Mouse (Mus musculus): ENCODE measurements at regions not wholly inside any gene's neighbourhood (a gene's known extent, or its start where the extent isn't known, plus 50 kb on each side); places are given as distances from the start of the nearest gene placed in this dataset.

DNA sequence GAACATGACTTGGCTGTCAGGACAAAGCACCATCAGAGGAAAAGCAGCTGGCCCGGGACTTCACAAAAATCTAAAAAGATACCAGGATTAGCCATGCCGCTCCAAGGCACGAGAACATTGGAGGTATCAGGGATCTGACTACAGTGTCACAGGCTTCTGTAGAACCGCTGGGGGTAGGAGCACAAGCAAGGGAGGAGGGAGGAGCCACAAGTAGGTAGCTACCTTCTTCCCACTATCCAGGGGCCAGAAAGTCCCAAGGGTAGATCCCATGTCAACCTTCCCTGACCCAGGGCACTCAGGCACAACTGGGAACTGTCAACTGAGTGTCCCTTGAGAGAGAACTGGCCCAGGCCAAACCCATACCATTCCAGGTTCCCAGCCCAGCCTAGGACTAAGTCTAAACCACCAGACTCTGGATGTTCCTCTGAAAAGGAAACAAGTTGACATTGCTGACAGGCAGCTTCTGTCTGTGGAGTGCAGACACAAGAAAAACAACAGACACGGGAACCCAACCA, 235.1 kb downstream of the Clic5 start:
- Histone ChIP-seq H3K27me3 (ENCODE audit: control insufficient read depth, insufficient read depth, low read length) (no peaks in the 10 kb centered on the region), H3K36me3 (ENCODE audit: control insufficient read depth, insufficient read depth, low read length) (no peaks in the 10 kb centered on the region), H3K27ac (ENCODE audit: low read depth, low read length) (no peak overlapping the region), H3K4me3 (ENCODE audit: low read depth, low read length) (no peak overlapping the region), H3K9ac (ENCODE audit: low read depth, low read length) (no peak overlapping the region), H3K9me3 (replicated peaks; ENCODE audit: control insufficient read depth, low read length) (no peaks in the 10 kb centered on the region), H3K4me2 (no peak overlapping the region), H3K4me1 (ENCODE audit: control insufficient read depth, insufficient read depth, low read length) (no peaks in the 10 kb centered on the region)
- no peak for ATAC-seq (replicated peaks; ENCODE audit: insufficient number of reproducible peaks, low FRiP score, low TSS enrichment)
- WGBS (ENCODE audit: insufficient replicate concordance): 59% methylated on average over 5 of the region's 5 CpGs

GRCm38 (mm10) chr17:44432524-44433295, 244.3 kb downstream of the Clic5 start:
- Histone ChIP-seq H3K27me3 (ENCODE audit: control insufficient read depth, insufficient read depth, low read length) (no peaks in the 10 kb centered on the region), H3K4me2 (no peak overlapping the region), H3K9me3 (replicated peaks; ENCODE audit: control insufficient read depth, low read length) (no peaks in the 10 kb centered on the region), H3K4me3 (ENCODE audit: low read depth, low read length) (no peak overlapping the region), H3K9ac (ENCODE audit: low read depth, low read length) (no peak overlapping the region), H3K27ac (ENCODE audit: low read depth, low read length) (no peak overlapping the region), H3K4me1 (ENCODE audit: control insufficient read depth, insufficient read depth, low read length) (no peaks in the 10 kb centered on the region), H3K36me3 (ENCODE audit: control insufficient read depth, insufficient read depth, low read length) (no peaks in the 10 kb centered on the region)
- no peak for ATAC-seq (replicated peaks; ENCODE audit: insufficient number of reproducible peaks, low FRiP score, low TSS enrichment)
- 29% methylated on average over 4 of the region's 4 CpGs for WGBS (ENCODE audit: insufficient replicate concordance)

- no peaks in the 10 kb centered on the region for H3K27me3 ChIP-seq (ENCODE audit: control insufficient read depth, insufficient read depth, low read length)
- no peaks in the 10 kb centered on the region for H3K36me3 ChIP-seq (ENCODE audit: control insufficient read depth, insufficient read depth, low read length)
- H3K4me3 ChIP-seq (ENCODE audit: low read depth, low read length): no peak overlapping the region
- no peak overlapping the region for H3K27ac ChIP-seq (ENCODE audit: low read depth, low read length)
- H3K4me1 ChIP-seq (ENCODE audit: control insufficient read depth, insufficient read depth, low read length): no peaks in the 10 kb centered on the region
- no peak overlapping the region for H3K4me2 ChIP-seq
- H3K9me3 ChIP-seq (replicated peaks; ENCODE audit: control insufficient read depth, low read length): no peaks in the 10 kb centered on the region
- no peak for ATAC-seq (replicated peaks; ENCODE audit: insufficient number of reproducible peaks, low FRiP score, low TSS enrichment)
- no peak overlapping the region for H3K9ac ChIP-seq (ENCODE audit: low read depth, low read length)
Measured at GRCm38 (mm10) chr17:44433296-44433653, 244.9 kb downstream of the Clic5 start.

GRCm38 (mm10) chr17:44436536-44437043, 248.2 kb downstream of the Clic5 start:
- H3K4me1 ChIP-seq (ENCODE audit: control insufficient read depth, insufficient read depth, low read length): no peaks in the 10 kb centered on the region
- ATAC-seq (replicated peaks; ENCODE audit: insufficient number of reproducible peaks, low FRiP score, low TSS enrichment): no peak
- no peaks in the 10 kb centered on the region for H3K27me3 ChIP-seq (ENCODE audit: control insufficient read depth, insufficient read depth, low read length)
- H3K9me3 ChIP-seq (replicated peaks; ENCODE audit: control insufficient read depth, low read length): no peaks in the 10 kb centered on the region
- H3K9ac ChIP-seq (ENCODE audit: low read depth, low read length): no peak overlapping the region
- H3K36me3 ChIP-seq (ENCODE audit: control insufficient read depth, insufficient read depth, low read length): no peaks in the 10 kb centered on the region
- no peak overlapping the region for H3K4me2 ChIP-seq
- H3K4me3 ChIP-seq (ENCODE audit: low read depth, low read length): no peak overlapping the region
- 81% methylated on average over 9 of the region's 9 CpGs for WGBS (ENCODE audit: insufficient replicate concordance)
- H3K27ac ChIP-seq (ENCODE audit: low read depth, low read length): no peak overlapping the region

- no peak overlapping the region for H3K9ac ChIP-seq (ENCODE audit: low read depth, low read length)
- no peak overlapping the region for H3K4me2 ChIP-seq
- H3K36me3 ChIP-seq (ENCODE audit: control insufficient read depth, insufficient read depth, low read length): no peaks in the 10 kb centered on the region
- H3K27me3 ChIP-seq (ENCODE audit: control insufficient read depth, insufficient read depth, low read length): no peaks in the 10 kb centered on the region
- 0 out of 2 replicates have a peak, but pooled peaks cover 1% of the 10 kb centered on the region for H3K4me1 ChIP-seq (ENCODE audit: control insufficient read depth, insufficient read depth, low read length)
- no peak overlapping the region for H3K4me3 ChIP-seq (ENCODE audit: low read depth, low read length)
- H3K27ac ChIP-seq (ENCODE audit: low read depth, low read length): no peak overlapping the region
- H3K9me3 ChIP-seq (replicated peaks; ENCODE audit: control insufficient read depth, low read length): no peaks in the 10 kb centered on the region
- no peak for ATAC-seq (replicated peaks; ENCODE audit: insufficient number of reproducible peaks, low FRiP score, low TSS enrichment)
Measured at GRCm38 (mm10) chr17:44438526-44438925, 250.1 kb downstream of the Clic5 start.

DNA sequence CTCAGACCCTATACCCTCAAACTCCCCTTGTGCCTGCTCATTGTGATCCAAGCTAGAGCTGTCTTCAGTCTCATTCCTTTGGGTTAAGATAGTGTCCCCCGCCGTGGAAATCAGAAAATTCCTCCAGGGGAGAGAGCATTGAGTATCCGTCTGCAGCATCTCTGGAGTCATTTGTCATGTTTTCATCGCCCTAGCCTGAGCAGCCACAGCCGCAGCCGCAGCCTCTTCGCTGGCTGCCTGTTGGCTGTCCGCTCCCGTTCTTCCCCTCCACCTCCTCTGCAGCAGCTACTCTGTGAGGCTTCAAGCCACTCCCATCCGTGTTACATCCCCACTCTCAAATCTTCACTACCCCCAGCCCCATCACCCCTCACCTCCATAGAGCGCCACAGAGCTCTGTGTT, 255.1 kb downstream of the Clic5 start:
- H3K9ac ChIP-seq (ENCODE audit: low read depth, low read length): no peak overlapping the region
- H3K4me1 ChIP-seq (ENCODE audit: control insufficient read depth, insufficient read depth, low read length): 0 out of 2 replicates have a peak, but pooled peaks cover 4% of the 10 kb centered on the region
- H3K4me2 ChIP-seq: no peak overlapping the region
- no peak overlapping the region for H3K27ac ChIP-seq (ENCODE audit: low read depth, low read length)
- no peaks in the 10 kb centered on the region for H3K9me3 ChIP-seq (replicated peaks; ENCODE audit: control insufficient read depth, low read length)
- no peaks in the 10 kb centered on the region for H3K36me3 ChIP-seq (ENCODE audit: control insufficient read depth, insufficient read depth, low read length)
- 29% methylated on average over 11 of the region's 11 CpGs for WGBS (ENCODE audit: insufficient replicate concordance)
- no peak for ATAC-seq (replicated peaks; ENCODE audit: insufficient number of reproducible peaks, low FRiP score, low TSS enrichment)
- H3K4me3 ChIP-seq (ENCODE audit: low read depth, low read length): no peak overlapping the region
- H3K27me3 ChIP-seq (ENCODE audit: control insufficient read depth, insufficient read depth, low read length): no peaks in the 10 kb centered on the region

DNA sequence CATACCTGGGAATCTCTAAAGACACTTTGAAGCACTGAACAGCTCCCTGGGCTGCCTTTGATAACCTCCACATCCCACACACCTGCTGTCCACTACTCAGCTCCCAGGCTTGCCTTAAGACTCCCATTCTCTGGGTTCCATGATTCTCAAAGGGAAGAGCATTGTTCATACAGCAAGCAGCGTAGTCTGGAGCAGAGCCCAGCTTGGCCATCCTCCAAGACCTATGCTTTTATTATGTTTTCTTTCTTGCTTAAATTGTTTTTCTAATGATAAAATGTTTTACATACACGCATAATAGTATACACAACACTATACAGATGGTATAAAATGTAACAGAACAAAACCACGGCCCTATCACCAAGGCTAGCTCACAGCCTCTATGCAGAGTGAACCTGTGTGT, 257.0 kb downstream of the Clic5 start:
- Histone ChIP-seq H3K9me3 (replicated peaks; ENCODE audit: control insufficient read depth, low read length) (no peaks in the 10 kb centered on the region), H3K9ac (ENCODE audit: low read depth, low read length) (no peak overlapping the region), H3K27ac (ENCODE audit: low read depth, low read length) (no peak overlapping the region), H3K27me3 (ENCODE audit: control insufficient read depth, insufficient read depth, low read length) (no peaks in the 10 kb centered on the region), H3K4me2 (no peak overlapping the region), H3K4me3 (ENCODE audit: low read depth, low read length) (no peak overlapping the region), H3K4me1 (ENCODE audit: control insufficient read depth, insufficient read depth, low read length) (0 out of 2 replicates have a peak, but pooled peaks cover 4% of the 10 kb centered on the region), H3K36me3 (ENCODE audit: control insufficient read depth, insufficient read depth, low read length) (no peaks in the 10 kb centered on the region)
- 68% methylated on average over 3 of the region's 3 CpGs for WGBS (ENCODE audit: insufficient replicate concordance)
- ATAC-seq (replicated peaks; ENCODE audit: insufficient number of reproducible peaks, low FRiP score, low TSS enrichment): no peak
